In the genomic region with DNA sequence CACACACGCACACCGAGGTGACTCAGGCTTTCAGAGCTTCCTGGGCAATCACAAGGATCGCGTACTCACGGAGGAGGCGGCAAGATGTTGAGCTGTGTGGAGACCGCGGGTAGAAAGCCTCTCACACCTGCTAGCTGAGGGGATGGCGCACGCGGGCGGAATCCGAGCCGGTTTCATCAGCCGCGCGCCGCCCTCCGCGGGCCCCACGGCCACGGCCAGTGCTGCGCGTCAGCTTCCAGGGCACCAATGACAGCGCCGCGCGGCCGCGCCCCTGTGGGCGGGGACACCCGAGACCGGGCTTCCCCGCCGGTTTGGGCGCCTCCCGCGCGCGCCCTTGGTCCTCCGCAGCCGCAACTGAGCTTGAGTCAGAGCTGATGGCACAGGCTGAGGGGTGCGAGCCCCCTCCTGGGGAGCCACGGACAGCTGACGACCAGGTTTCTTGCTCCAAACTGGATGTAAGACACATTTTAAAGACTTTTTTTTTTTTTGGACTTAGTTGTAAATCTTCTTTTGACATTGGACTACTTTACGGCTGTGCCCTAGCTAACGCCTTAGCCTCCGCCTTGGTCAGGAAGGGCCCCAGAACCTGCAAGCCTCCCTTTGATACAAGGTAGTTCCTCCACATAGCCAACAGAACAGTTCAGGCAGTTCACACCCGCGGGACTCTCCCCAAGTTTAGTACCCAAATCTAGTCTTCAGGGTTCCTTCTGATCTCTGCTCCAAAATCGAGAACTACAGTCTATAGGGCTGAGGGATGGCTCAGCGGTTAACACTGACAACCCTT, we compare ENCODE assay signal across 8 mouse cellular contexts. TPM values are rescaled to one million over a fixed set of nuclear protein-coding genes. Genes with fewer than 3 reads are reported as not detected.
DNase-seq lines count a peak whose midpoint lies in the region; ATAC-seq lines count a peak whose summit lies in the region.

Gene Slc7a1, minus strand, starts transcription at position 245 of the 784 bp plus-strand sequence.

- DNase-seq in ZHBTc4 (ENCODE audit: low read depth, low spot score), result peak; percentile 95
- peak; percentile 63 to 77 for DNase-seq in gastrocnemius, adult 8-10 months (ENCODE audit: low spot score in 2 of 2)
- DNase-seq in induced T-regulatory cell, adult 2 months (ENCODE audit: low read depth), result peak; percentile 96
- peak; percentile 56 to 85 for DNase-seq in left cerebral cortex, adult 9 months (ENCODE audit: low spot score in 2 of 2)
- DNase-seq in right cerebral cortex, postnatal 14 days, result peak; percentile 89
- peak; percentile 87 to 90 for DNase-seq in urinary bladder, postnatal 36 days (ENCODE audit: low spot score in 2 of 2)

- peak; percentile 75 for ATAC-seq in common myeloid progenitor, adult 5-6 weeks (replicated peaks; ENCODE audit: low read depth, poor library complexity, severe bottlenecking)
- peak; percentile 74 for ATAC-seq in megakaryocyte progenitor cell, adult 5-6 weeks (replicated peaks; ENCODE audit: poor library complexity)

RNA-seq across cellular contexts. Expression of gene Slc7a1, which starts in this region (rescaled TPM):
- 21.3 and 30.3 TPM in 2 replicates for total RNA-seq in common myeloid progenitor, adult 5-6 weeks (2017)
- 1 to 10 TPM; 1.5 to 3.5 (median 1.9) TPM for total RNA-seq in gastrocnemius, adult 8-10 months (2022)
- total RNA-seq in megakaryocyte progenitor cell, adult 5-6 weeks (2015), result 36.0 and 37.7 TPM in 2 replicates
- 14.9 and 15.3 TPM in 2 replicates for total RNA-seq in megakaryocyte progenitor cell, adult 5-6 weeks (2017)

Comparison
In these comparisons a context has a peak if more than half of its experiments do, and no peak if none do; other contexts are left out.
1. Peak in every context shown above with its lines: DNase-seq and ATAC-seq.